Mouse (Mus musculus) erythroblast, adult 5-6 weeks (primary cell): ENCODE results near the gene Mrc1. TPM values are rescaled to one million over a fixed set of nuclear protein-coding genes. Genes with fewer than 3 reads are reported as not detected.

Experiments used
- total RNA-seq, 2 experiments: library from RNA; stranded (forward) in 1 of 2; stranded (reverse) in 1 of 2; fragments of 150-400 nt in 1 of 2; fragments of 200-764, 138-1000 nt in 1 of 2; gene quantifications; 2 replicates each; pipeline versions ENCODE4 v1.2.3 to v1.2.4; 2015 to 2017; ENCODE audit warnings: low replicate concordance in 2 of 2

Mrc1 gene
- total RNA-seq, 2 experiments from 2014 or later: 23.2 to 31.8 TPM

Other genes starting within 250 kb of the Mrc1 start
- 5.0 and 14.6 TPM in 2 replicates for gene Hacd1, start 173.3 kb upstream of the Mrc1 start, total RNA-seq (2015; ENCODE audit: low replicate concordance)
- 8.4 and 10.6 TPM in 2 replicates for gene Hacd1, start 173.3 kb upstream of the Mrc1 start, total RNA-seq (2017; ENCODE audit: low replicate concordance)
- 33.2 and 36.2 TPM in 2 replicates for gene Stam, start 155.3 kb upstream of the Mrc1 start, total RNA-seq (2015; ENCODE audit: low replicate concordance)
- gene Stam, start 155.3 kb upstream of the Mrc1 start, total RNA-seq (2017; ENCODE audit: low replicate concordance): 36.7 and 48.5 TPM in 2 replicates
- not detected in 2 replicates for gene Tmem236, start 54.9 kb upstream of the Mrc1 start, total RNA-seq (2015; ENCODE audit: low replicate concordance)
- 0.56 and 0.60 TPM in 2 replicates for gene Tmem236, start 54.9 kb upstream of the Mrc1 start, total RNA-seq (2017; ENCODE audit: low replicate concordance)
- not detected in 2 replicates for gene Slc39a12, start 158.9 kb downstream of the Mrc1 start, total RNA-seq (2015; ENCODE audit: low replicate concordance)
- 0.14 TPM in 1 of 2 replicates, not detected in the other for gene Slc39a12, start 158.9 kb downstream of the Mrc1 start, total RNA-seq (2017; ENCODE audit: low replicate concordance)